Mouse (Mus musculus) embryonic fibroblast, embryonic 13.5 days (primary cell): ENCODE measurements around the gene Atp4b.

Experiments used
- CTCF ChIP-seq: IDR thresholded peaks from 2 replicates; pipeline ENCODE4 v1.5.1; 2011; ENCODE audit warnings: mild to moderate bottlenecking, control low read depth, low read length, moderate library complexity, borderline replicate concordance; ENCODE audit not compliant: insufficient read depth
- POLR2A ChIP-seq: IDR thresholded peaks from 2 replicates; pipeline ENCODE4 v1.6.1; 2011; ENCODE audit warnings: low read depth, mild to moderate bottlenecking, control low read depth, low read length, moderate library complexity

GRCm38 (mm10) chr8:13415879-13416278, 19.3 kb upstream of the Atp4b start:
- TF ChIP-seq POLR2A (no peak), CTCF (no peak)
